In the genomic region with DNA sequence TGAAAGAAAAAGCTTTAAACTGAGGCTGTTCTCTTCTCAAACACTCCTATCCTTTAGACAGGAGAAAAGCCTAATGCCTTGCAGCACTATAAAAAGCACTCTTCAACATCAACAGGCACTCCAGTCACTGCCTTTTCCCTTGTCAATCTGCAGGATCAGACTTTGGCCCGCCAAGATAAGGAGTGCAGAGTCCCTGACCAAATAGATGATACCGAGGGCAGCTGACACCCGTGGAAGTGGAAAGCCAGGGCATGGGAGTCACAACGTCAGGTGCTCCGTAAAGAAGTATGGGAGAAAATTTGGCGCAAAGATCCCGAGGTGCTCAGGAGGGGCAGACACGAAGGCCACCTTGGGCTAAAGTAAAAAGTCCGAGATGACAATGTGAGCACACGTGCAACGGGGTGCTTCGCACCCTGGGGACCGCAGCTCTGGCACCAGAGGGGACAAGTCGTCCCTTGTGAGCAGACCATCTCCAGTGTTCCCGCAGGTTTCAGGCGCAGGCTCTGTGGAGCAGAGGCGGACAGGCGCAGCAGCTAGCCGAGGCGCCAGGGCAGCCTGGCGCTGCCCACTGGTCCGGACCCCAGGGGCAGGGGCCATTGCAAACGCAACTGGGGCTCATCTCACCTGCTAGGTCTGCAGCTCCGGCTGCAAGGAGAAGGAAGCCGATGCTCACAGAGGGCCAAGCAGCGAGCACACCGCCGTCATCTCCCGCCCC, we compare ENCODE assay signal across 8 mouse cellular contexts. TPM values are rescaled to one million over a fixed set of nuclear protein-coding genes. Genes with fewer than 3 reads are reported as not detected.
DNase-seq lines count a peak whose midpoint lies in the region; ATAC-seq and TF ChIP-seq lines count a peak whose summit lies in the region.

No protein-coding gene starts in this region.

- no peaks in the 10 kb centered on the region for H3K27me3 ChIP-seq in CH12.LX (replicated peaks)
- no peaks in the 10 kb centered on the region for H3K27me3 ChIP-seq in embryonic facial prominence, embryonic 13.5 days
- peaks cover 2% of the 10 kb centered on the region; the same call in 1 of the 2 replicates for H3K27me3 ChIP-seq in intestine, embryonic 14.5 days (replicated peaks; ENCODE audit: control insufficient read depth, insufficient read depth, low read length)
- H3K27me3 ChIP-seq in midbrain, embryonic 13.5 days = 0 out of 2 replicates have a peak, but pooled peaks cover 5% of the 10 kb centered on the region

- peaks cover 2 to 14% of the 10 kb centered on the region in 2 experiments for H3K36me3 ChIP-seq in CH12.LX (replicated peaks in 1 of 2; ENCODE audit: control insufficient read depth in 1 of 2, insufficient read depth in 1 of 2, low read length in 1 of 2)
- 0 out of 2 replicates have a peak, but pooled peaks cover 3% of the 10 kb centered on the region for H3K36me3 ChIP-seq in embryonic facial prominence, embryonic 13.5 days
- no peaks in the 10 kb centered on the region for H3K36me3 ChIP-seq in intestine, embryonic 14.5 days (ENCODE audit: control insufficient read depth, insufficient read depth, low read length)
- H3K36me3 ChIP-seq in midbrain, embryonic 13.5 days = 0 out of 2 replicates have a peak, but pooled peaks cover 2% of the 10 kb centered on the region

- peak overlapping the region; percentile 34 for H3K9ac ChIP-seq in CH12.LX (ENCODE audit: insufficient read depth, low read depth)
- H3K9ac ChIP-seq in embryonic facial prominence, embryonic 13.5 days = peak overlapping the region; percentile 84
- peak overlapping the region; percentile 43 for H3K9ac ChIP-seq in intestine, embryonic 14.5 days (ENCODE audit: low read length)
- peak overlapping the region; percentile 81 for H3K9ac ChIP-seq in midbrain, embryonic 13.5 days (replicated peaks)

- no peaks in the 10 kb centered on the region; the same call in 1 of the 2 replicates for H3K79me2 ChIP-seq in CH12.LX (replicated peaks; ENCODE audit: control insufficient read depth, extremely low read depth, insufficient read depth, poor library complexity, severe bottlenecking)

- dilution Hi-C loops in CH12.LX (cut with MboI; ENCODE audit: extremely low pct_ligation_motif_present, extremely low pct_unique_long_range_greater_than_20kb, low sequenced_read_pairs) = no loop called here

- H3K4me3 ChIP-seq in CH12.LX (replicated peaks in 1 of 3; ENCODE audit: low read depth in 2 of 3, low read length in 2 of 3, poor library complexity in 1 of 3) = peak overlapping the region; percentile 66 to 88 (median 70)
- H3K4me3 ChIP-seq in embryonic facial prominence, embryonic 13.5 days = peak overlapping the region; percentile 75
- peak overlapping the region; percentile 68 for H3K4me3 ChIP-seq in intestine, embryonic 14.5 days (ENCODE audit: low read depth, low read length)
- H3K4me3 ChIP-seq in midbrain, embryonic 13.5 days (replicated peaks) = peak overlapping the region; percentile 74

- TF ChIP-seq RAD21 in CH12.LX (IDR thresholded peaks at IDR 0.05; ENCODE audit: low read depth, low read length) = no peak

- under 1% methylated on average over 29 of the region's 29 CpGs for WGBS in embryonic facial prominence, embryonic 13.5 days
- WGBS in intestine, embryonic 14.5 days = 3% methylated on average over 29 of the region's 29 CpGs
- WGBS in midbrain, embryonic 13.5 days = 2% methylated on average over 29 of the region's 29 CpGs

- in situ Hi-C loops in CH12.LX (cut with MboI; ENCODE audit: low pct_ligation_motif_present, low pct_unique_long_range_greater_than_20kb, low sequenced_read_pairs) = no loop called here

- TF ChIP-seq EP300 in CH12.LX (IDR thresholded peaks at IDR 0.05; ENCODE audit: low read length) = no peak

- peak; percentile 32; the same call in 1 of the 2 replicates for ATAC-seq in embryonic facial prominence, embryonic 13.5 days (ENCODE audit: insufficient number of reproducible peaks, insufficient read depth, low FRiP score, low TSS enrichment, low read depth)
- ATAC-seq in intestine, embryonic 14.5 days (replicated peaks; ENCODE audit: low FRiP score, low TSS enrichment, low read depth) = no peak; the same call in 1 of the 2 replicates
- no peak for ATAC-seq in midbrain, embryonic 13.5 days

- no peak for TF ChIP-seq POLR2A in CH12.LX (IDR thresholded peaks at IDR 0.05; ENCODE audit: low read depth, low read length)

- no peak overlapping the region for H3K27ac ChIP-seq in CH12.LX (ENCODE audit: insufficient read depth, low read depth)
- no peak overlapping the region for H3K27ac ChIP-seq in embryonic facial prominence, embryonic 13.5 days
- H3K27ac ChIP-seq in intestine, embryonic 14.5 days (ENCODE audit: low read depth) = no peak overlapping the region
- H3K27ac ChIP-seq in midbrain, embryonic 13.5 days = peak overlapping the region; percentile 69

- DNase-seq in gastrocnemius, postnatal 10 days = peak; percentile 6
- DNase-seq in gastrocnemius, postnatal 4 days (ENCODE audit: low spot score in 2 of 2) = no peak
- no peak for DNase-seq in CH12.LX (ENCODE audit: extremely low read depth)
- no peak for DNase-seq in intestine, embryonic 14.5 days (ENCODE audit: low spot score)
- no peak for DNase-seq in urinary bladder, postnatal 25 days (ENCODE audit: low spot score)
- no peak for DNase-seq in thymus, postnatal 36 days

- peaks cover 5 to 40% of the 10 kb centered on the region in 2 experiments; a peak in 3 of 4 replicates for H3K4me1 ChIP-seq in CH12.LX (ENCODE audit: control insufficient read depth in 1 of 2, insufficient read depth in 2 of 2)
- H3K4me1 ChIP-seq in embryonic facial prominence, embryonic 13.5 days = peaks cover 13% of the 10 kb centered on the region
- no peaks in the 10 kb centered on the region for H3K4me1 ChIP-seq in intestine, embryonic 14.5 days (replicated peaks; ENCODE audit: control insufficient read depth, insufficient read depth, low read length)
- peaks cover 6% of the 10 kb centered on the region for H3K4me1 ChIP-seq in midbrain, embryonic 13.5 days (replicated peaks)

- H3K4me2 ChIP-seq in CH12.LX (ENCODE audit: insufficient read depth, low read depth, poor library complexity, severe bottlenecking) = peak overlapping the region; percentile 67
- peak overlapping the region; percentile 96 for H3K4me2 ChIP-seq in embryonic facial prominence, embryonic 13.5 days
- peak overlapping the region; percentile 88 for H3K4me2 ChIP-seq in intestine, embryonic 14.5 days (ENCODE audit: low read length)
- H3K4me2 ChIP-seq in midbrain, embryonic 13.5 days (replicated peaks) = peak overlapping the region; percentile 92

- H3K9me3 ChIP-seq in CH12.LX (replicated peaks; ENCODE audit: low read length) = no peaks in the 10 kb centered on the region
- H3K9me3 ChIP-seq in embryonic facial prominence, embryonic 13.5 days = no peaks in the 10 kb centered on the region
- no peaks in the 10 kb centered on the region for H3K9me3 ChIP-seq in intestine, embryonic 14.5 days (ENCODE audit: control insufficient read depth, low read length)
- H3K9me3 ChIP-seq in midbrain, embryonic 13.5 days = no peaks in the 10 kb centered on the region

- TF ChIP-seq CTCF in CH12.LX (conservative IDR thresholded peaks at IDR 0.05 in 1 of 2, IDR thresholded peaks at IDR 0.05 in 1 of 2; ENCODE audit: low read depth in 2 of 2, low read length in 2 of 2) = no peak

TF ChIP-seq in CH12.LX, 34 proteins besides CTCF, POLR2A, EP300 and RAD21:
- TF ChIP-seq MAZ (IDR thresholded peaks at IDR 0.05; ENCODE audit: low read depth, low read length) (no peak), BHLHE40 (IDR thresholded peaks at IDR 0.05; ENCODE audit: low read depth, low read length) (peak; percentile 58; the same call in 1 of the 2 replicates), MXI1 (IDR thresholded peaks at IDR 0.05; ENCODE audit: low read depth, low read length) (peak; percentile 70), ZMIZ1 (IDR thresholded peaks at IDR 0.05; ENCODE audit: low read depth, low read length) (no peak), SIN3A (IDR thresholded peaks at IDR 0.05; ENCODE audit: low read length) (peak; percentile 66), NELFE (IDR thresholded peaks at IDR 0.05; ENCODE audit: low read depth, low read length) (no peak), POLR2AphosphoS2 (IDR thresholded peaks at IDR 0.05; ENCODE audit: low read depth, low read length) (no peak), ZC3H11A (IDR thresholded peaks at IDR 0.05; ENCODE audit: low read depth, low read length) (no peak), MAX (IDR thresholded peaks at IDR 0.05; ENCODE audit: low read length) (peak; percentile 78)

RNA-seq across cellular contexts. Expression of a gene that starts 0.6 kb away (rescaled TPM):
- total RNA-seq in gastrocnemius, postnatal 10 days (2021) = 10 to 100 TPM; 11.9 to 12.0 TPM
- total RNA-seq in gastrocnemius, postnatal 4 days (2021) = 10 to 100 TPM in 1 of 2 experiments, 1 to 10 TPM in 1; 9.6 to 10.9 TPM
- 3.2 and 4.4 TPM in 2 replicates for total RNA-seq in CH12.LX (2012; rRNA removed)
- 3.0 and 4.4 TPM in 2 replicates for total RNA-seq in CH12.LX (2014; rRNA removed)
- 4.0 and 5.7 TPM in 2 replicates for polyA plus RNA-seq in CH12.LX (2012; ENCODE audit: insufficient read length, low read depth)
- polyA plus RNA-seq in embryonic facial prominence, embryonic 13.5 days (2015; fragmentation: Nextera tagmentation; extraction: Ambion mirVana) = 8.6 and 9.5 TPM in 2 replicates
- 5.0 and 7.1 TPM in 2 replicates for polyA plus RNA-seq in intestine, embryonic 14.5 days (2014; fragmentation: Nextera tagmentation; extraction: Ambion mirVana)
- polyA plus RNA-seq in midbrain, embryonic 13.5 days (2015; fragmentation: Nextera tagmentation; extraction: Ambion mirVana) = 9.7 and 10.2 TPM in 2 replicates

Comparison
In these comparisons a context has a peak if more than half of its experiments do, and no peak if none do; other contexts are left out.
1. H3K9ac ChIP-seq: peak in every context shown above with its lines; median percentile 84 in embryonic facial prominence, embryonic 13.5 days; 81 in midbrain, embryonic 13.5 days; 43 in intestine, embryonic 14.5 days; 34 in CH12.LX.